Mouse (Mus musculus): ENCODE measurements around the gene Tnfaip8l3. TPM values are rescaled to one million over a fixed set of nuclear protein-coding genes. Genes with fewer than 3 reads are reported as not detected.
"Not testable (repeated sequence)": the region's sequence is repeated elsewhere in the genome, so short reads cannot be mapped to it uniquely, and the experiment has no call there.

Tnfaip8l3 gene
- not detected for polyA plus RNA-seq (2017; shearing (Covaris generic))

- ATAC-seq = no peak
Observed at GRCm38 (mm10) chr9:54068032-54068649, at the start of gene Tnfaip8l3. Gene Tnfaip8l3, minus strand, starts transcription at chr9:54068388.

- no peak for ATAC-seq
Observed at GRCm38 (mm10) chr9:54112726-54113125, 44.5 kb upstream of the Tnfaip8l3 start.

- ATAC-seq = no peak
Observed at GRCm38 (mm10) chr9:54098636-54099035, 30.4 kb upstream of the Tnfaip8l3 start.

- no peak for ATAC-seq
Observed at GRCm38 (mm10) chr9:54097091-54097490, 28.9 kb upstream of the Tnfaip8l3 start.

- no peak for ATAC-seq
Observed at GRCm38 (mm10) chr9:54084245-54084644, 16.1 kb upstream of the Tnfaip8l3 start.

GRCm38 (mm10) chr9:54077740-54078139 is 9.6 kb upstream of the Tnfaip8l3 start:
- no peak for ATAC-seq

GRCm38 (mm10) chr9:54074901-54075300 is 6.7 kb upstream of the Tnfaip8l3 start:
- ATAC-seq = no peak

GRCm38 (mm10) chr9:54073688-54074087 is 5.5 kb upstream of the Tnfaip8l3 start:
- ATAC-seq = no peak

GRCm38 (mm10) chr9:54071474-54072095 is 3.4 kb upstream of the Tnfaip8l3 start:
- no peak for ATAC-seq

GRCm38 (mm10) chr9:54069204-54069603 is 1.0 kb upstream of the Tnfaip8l3 start:
- no peak for ATAC-seq

- no peak for ATAC-seq
Observed at GRCm38 (mm10) chr9:54068777-54069176, 589 bp upstream of the Tnfaip8l3 start.

- ATAC-seq = no peak
Observed at GRCm38 (mm10) chr9:54067642-54068031, 551 bp downstream of the Tnfaip8l3 start.

GRCm38 (mm10) chr9:54064836-54065235 is 3.4 kb downstream of the Tnfaip8l3 start:
- no peak for ATAC-seq

GRCm38 (mm10) chr9:54063655-54064054 is 4.5 kb downstream of the Tnfaip8l3 start:
- no peak for ATAC-seq

GRCm38 (mm10) chr9:54061666-54062065 is 6.5 kb downstream of the Tnfaip8l3 start:
- ATAC-seq = no peak

GRCm38 (mm10) chr9:54051298-54052068 is 16.7 kb downstream of the Tnfaip8l3 start:
- no peak for ATAC-seq

- ATAC-seq = no peak
Observed at GRCm38 (mm10) chr9:54048978-54049377, 19.2 kb downstream of the Tnfaip8l3 start.

- no peak for ATAC-seq
Observed at GRCm38 (mm10) chr9:54043067-54043466, 25.1 kb downstream of the Tnfaip8l3 start.

- ATAC-seq = no peak
Observed at GRCm38 (mm10) chr9:54037717-54038116, 30.5 kb downstream of the Tnfaip8l3 start.

GRCm38 (mm10) chr9:54034691-54035090 is 33.5 kb downstream of the Tnfaip8l3 start:
- no peak for ATAC-seq

GRCm38 (mm10) chr9:54022795-54023194 is 45.4 kb downstream of the Tnfaip8l3 start:
- no peak for ATAC-seq

GRCm38 (mm10) chr9:53994528-53994927 is 73.7 kb downstream of the Tnfaip8l3 start:
- no peak for ATAC-seq

- ATAC-seq = not testable (repeated sequence)
Observed at GRCm38 (mm10) chr9:53992567-53992966, 75.6 kb downstream of the Tnfaip8l3 start.

- no peak for ATAC-seq
Observed at GRCm38 (mm10) chr9:53990921-53991320, 77.3 kb downstream of the Tnfaip8l3 start.
